Mouse (Mus musculus): Measurements from ENCODE around the gene Fam217a.
"Not testable (repeated sequence)": the region's sequence is repeated elsewhere in the genome, so short reads cannot be mapped to it uniquely, and the experiment has no call there.

- not testable (repeated sequence) for TF ChIP-seq CTCF (IDR thresholded peaks at IDR 0.05; ENCODE audit: borderline replicate concordance, control insufficient read depth, extremely low read depth, insufficient read depth, low read length, poor library complexity); POLR2A (IDR thresholded peaks at IDR 0.05; ENCODE audit: control insufficient read depth, extremely low read depth, insufficient read depth, low read length, poor library complexity)
Measured at GRCm38 (mm10) chr13:34972456-34972855, 48.3 kb upstream of the Fam217a start.

All from thymus, adult 2 months (tissue).